Mouse (Mus musculus): ENCODE data around the gene Sh3gl1.

The Sh3gl1 gene

DNA sequence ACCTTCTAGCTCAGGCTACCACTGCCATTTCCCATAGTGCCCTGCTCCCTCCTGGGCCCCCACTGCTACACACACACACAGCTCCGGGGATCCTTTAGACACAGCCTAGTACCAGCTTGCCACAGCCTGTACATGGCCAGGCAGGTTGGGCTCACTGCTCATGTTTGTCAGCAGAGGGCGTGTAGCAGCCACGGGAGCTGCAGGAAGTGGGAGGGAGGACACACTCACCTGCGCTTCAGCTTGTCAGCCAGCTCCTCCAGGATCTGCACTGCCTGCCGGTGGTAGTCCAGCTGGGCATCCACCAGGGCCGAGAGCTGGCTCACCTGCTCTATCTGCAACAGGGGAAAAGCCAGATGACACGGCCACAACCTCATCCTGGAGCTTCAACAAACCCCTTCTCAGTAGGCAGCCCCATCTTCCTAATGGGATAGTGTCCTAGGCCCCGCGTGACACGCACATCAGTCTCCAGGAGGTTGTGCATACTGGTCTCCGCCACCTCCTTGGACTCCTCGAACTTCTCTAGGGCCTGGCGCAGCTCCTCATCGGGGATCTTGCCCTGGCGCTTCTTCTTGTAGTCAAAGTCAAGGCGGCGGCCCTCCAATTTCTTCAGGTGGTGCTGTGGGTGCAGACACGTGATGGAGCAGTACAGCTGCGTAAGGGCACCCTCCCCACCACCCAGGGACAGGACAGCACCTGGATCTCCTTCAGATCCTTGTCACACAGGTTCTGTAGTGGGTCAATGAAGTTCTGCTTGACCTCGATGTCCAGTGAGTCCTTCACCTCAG is 17.9 kb downstream of the Sh3gl1 start:
- DNase-seq, result no peak

DNA sequence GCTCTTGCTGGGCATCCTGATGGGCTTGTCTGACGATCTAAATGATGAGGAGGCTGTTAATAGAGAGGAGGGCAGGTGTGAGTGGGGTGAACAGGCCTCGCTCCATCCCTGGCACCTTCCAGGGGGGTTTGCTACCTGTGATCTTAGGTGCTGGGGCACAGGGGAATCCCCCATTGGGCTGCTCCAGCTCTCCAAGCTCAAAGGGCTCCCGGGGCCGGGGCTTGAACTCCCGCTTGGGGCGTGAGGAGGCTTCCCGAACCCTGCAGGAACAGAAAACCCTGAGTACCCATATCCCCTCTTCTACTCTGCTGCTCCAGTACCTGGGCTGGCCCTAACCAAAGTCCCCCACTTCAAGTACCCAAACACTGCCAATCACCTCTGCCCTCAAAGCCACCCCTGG is 18.6 kb downstream of the Sh3gl1 start:
- no peak for DNase-seq

DNA sequence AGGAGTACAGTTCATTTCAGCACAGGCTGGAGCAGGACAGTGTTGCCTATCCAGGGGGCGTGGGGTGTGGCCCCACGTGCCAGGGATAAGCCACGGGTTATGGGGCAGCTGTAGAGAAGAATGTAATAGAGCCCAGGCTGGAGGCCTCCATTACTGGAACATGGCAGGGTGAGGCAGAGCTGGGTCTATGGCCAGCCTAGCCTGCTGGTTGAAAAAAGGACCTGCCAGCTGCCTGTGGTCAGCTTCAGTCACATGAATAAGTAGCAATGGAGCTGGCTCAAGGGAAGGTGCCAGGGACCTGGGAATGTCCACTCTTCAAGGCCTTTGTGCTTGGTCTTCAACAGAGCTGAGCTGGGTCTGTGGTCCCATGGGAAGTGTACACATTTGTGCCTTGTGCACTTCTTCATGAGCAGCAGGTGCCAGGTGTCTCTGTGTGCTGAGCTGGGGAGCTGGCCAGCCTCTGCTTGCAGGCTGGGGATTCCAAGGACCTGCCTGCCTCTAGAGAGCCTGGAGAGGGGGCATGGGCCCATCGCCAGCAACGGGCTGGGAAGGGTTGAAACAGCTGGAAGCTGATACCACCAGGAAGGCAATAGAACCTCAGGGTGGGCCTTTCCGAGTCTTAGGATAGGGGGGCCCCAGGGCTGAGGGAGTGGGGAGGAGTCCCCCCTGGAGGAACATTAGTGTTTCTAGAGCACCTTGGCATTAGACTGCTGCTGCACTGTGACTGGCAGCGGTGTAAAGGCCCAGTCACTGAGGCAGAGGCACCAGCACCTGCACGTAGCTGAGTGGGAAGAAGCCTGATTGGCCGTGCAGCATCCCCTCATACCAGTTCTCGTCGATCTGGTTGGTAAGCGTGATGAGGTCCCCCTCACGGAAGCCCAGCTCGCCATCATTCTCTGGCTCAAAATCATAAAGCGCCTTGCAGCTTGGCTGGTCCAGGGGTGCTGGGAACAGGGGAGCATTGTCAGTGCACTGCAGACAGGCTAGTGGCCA is 19.3 kb downstream of the Sh3gl1 start:
- DNase-seq, result no peak

DNA sequence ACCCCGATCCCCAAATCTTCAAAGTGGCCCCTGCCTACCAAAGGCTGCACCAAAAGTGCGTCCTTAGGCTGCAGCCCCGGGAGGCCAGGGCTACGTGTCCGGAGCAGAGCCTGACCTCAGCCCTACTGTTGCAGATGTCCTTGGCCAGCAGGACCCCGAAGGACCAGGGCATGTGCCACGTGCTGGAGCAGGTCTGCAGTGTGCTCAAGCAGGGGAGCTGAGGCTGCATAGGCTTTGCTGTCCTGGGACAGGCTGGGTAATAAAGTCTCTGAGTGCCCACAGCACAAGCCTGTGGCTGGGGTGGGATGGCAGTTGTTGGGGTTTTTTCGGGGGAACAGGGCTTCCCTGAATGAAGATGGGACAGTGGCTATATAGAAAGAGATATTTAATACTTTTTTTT is 20.1 kb downstream of the Sh3gl1 start:
- no peak for DNase-seq

DNA sequence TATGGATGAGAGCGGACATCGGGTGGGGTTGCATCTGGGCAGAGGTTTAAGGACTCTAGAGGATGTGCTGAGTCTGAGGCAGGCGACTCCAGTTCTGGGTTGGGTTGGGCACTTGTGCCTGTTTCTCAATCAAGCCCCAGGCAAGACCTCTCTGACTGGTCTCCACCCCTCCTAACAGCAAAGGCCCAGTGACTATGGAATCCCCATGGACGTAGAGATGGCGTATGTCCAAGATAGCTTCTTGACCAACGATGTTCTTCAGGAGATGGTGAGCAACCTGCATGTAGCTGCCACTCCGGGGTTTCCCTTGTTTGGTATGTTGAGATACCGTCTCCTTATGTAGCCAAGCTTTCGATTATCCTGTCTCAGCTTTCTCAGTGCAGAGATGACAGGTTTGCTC is 21.1 kb downstream of the Sh3gl1 start:
- DNase-seq, result no peak

DNA sequence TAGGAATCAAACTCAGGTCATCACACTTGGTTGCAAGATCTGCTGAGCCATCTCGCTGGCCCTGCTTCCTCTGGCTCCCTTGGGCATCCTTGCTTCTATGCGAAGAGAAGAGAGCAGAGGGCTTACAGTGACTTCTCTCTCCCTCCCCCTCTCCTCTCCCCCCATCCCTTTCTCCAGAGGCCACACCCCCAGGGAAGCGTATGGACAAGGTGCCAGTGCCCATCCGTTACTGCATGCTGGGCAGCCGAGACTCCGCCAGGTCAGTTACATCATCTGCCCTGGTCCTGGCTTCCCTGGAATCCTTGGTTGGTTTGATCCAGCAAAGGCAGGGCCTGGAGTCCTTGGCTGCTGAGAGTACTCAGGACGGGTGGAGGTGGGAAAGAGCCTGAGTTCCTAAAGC is 25.0 kb downstream of the Sh3gl1 start:
- DNase-seq, result no peak

DNA sequence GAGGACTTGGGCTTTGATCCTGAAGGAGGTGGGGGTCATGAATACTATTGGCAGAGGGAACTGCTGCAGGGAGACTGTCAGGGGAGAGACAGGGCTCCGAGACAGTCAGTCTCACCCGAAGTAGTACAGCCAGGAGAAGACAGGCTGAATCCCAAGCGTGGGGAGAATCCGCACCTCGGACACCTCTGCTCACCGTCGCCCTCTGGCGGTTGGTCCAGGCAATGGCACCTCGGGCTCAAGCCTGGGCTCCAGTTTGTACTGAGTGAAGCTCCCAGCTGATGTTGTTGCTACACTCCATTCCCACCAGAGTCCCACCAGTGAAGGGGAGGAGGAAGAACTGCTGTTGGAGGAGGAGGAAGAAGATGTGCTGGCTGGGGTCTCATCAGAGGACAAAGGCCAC is 25.8 kb downstream of the Sh3gl1 start:
- DNase-seq, result peak; percentile 59

DNA sequence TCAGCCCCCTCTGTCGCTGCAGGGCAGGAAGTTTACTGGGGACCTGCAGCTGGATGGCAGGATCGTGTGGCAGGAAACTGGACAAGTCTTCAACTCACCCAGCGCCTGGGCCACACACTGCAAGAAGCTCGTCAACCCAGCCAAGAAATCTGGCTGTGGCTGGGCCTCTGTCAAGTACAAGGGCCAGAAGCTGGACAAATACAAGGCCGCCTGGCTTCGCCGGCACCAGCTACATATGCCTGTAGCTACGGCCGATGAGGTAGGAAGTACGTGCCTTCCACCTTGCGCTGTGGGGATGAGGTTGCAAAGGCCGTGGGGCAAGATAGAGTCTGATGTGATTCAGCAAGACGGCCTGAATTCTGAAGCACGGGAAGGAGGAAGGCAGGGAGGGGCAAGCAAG is 26.2 kb downstream of the Sh3gl1 start:
- DNase-seq, result no peak

DNA sequence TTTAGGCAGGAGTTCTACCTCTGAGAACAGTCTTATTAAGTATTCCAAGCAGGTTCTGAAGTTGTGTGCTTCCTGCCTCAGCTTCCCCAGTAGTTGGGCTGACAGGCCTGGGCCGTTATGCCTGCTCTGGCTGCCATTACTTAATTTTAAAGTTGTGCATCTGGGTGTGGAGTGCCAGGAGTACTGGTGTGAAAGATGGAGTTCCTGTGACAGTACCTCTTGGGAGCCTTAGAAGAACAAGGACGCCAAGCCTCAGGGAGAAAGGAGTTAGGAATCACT is 26.5 kb downstream of the Sh3gl1 start:
- DNase-seq, result no peak

DNA sequence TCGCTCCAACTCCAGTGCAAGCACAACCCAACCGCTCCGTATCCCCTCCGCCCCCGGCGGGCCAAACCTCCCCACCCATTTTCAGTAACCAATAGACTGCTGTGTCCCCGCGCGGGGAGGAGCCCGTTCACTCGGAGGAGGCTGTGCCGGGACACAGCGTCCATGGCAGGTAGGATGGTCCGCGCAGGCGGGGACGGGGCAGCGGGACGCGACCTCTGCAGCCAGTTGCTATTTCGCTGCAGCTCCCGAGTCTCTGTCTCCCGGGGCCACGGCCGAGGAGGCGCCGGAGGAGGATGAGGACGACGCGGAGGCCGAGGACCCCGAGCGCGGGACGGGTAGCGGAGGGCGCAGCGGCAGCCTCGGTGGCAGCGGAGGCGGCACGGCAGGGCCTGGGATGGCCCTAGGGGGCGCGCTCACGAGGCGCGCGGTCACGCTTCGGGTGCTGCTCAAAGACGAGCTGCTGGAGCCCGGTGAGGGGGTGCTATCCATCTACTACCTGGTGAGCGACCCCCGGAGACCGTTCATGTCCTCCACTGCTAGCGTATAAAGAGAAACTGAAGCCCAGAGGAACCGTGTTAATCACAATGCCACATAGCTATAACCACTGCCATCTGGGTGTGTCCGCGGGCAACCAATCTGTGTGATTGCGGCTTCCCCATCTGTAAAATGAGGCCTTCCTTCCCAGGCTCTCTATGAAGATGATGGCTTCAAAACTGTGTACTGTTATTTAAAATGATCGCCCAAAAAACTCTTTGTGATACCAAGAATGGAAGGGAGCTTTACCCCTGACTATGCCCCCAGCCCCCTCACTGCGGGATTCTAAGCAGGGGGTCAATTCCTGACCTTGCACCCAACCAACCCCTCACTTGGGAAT is 27.1 kb downstream of the Sh3gl1 start:
- DNase-seq, result peak; percentile 92

DNA sequence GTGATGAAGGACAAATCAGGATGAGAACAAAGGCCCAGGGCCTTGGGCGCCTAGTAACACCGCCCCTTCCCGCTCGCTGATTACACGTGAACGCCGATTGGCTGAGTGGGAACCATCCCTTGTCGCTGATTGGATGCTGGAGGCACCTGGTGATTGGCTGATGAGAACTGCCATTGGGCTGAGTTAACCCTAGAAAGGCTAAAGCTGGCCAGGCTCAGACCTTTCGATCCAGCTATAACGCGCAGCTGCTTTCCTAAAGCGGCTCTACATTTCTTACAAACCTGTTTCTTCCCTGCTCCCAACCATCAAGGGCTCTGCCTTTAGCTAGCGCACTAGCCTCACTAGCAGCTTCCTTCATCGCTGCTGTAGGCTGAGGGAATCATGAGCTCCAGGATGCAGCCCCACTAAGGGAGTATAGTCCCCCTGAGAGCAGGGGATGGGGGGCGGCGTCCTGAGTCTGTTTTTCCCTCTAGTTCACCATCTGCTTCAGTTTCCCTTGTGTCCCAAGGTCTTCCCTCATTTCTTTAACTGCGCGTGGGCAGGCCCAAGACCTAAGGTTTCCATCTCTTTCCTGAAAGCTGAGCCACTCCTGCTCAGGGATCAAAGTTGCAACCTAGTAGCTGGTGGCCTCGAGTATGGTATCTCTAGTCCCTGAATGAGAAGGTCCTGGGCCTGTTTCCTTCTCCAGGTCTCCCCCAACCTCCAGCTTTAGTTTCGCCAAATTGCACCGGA is 27.9 kb downstream of the Sh3gl1 start:
- peak; percentile 95 for DNase-seq

DNA sequence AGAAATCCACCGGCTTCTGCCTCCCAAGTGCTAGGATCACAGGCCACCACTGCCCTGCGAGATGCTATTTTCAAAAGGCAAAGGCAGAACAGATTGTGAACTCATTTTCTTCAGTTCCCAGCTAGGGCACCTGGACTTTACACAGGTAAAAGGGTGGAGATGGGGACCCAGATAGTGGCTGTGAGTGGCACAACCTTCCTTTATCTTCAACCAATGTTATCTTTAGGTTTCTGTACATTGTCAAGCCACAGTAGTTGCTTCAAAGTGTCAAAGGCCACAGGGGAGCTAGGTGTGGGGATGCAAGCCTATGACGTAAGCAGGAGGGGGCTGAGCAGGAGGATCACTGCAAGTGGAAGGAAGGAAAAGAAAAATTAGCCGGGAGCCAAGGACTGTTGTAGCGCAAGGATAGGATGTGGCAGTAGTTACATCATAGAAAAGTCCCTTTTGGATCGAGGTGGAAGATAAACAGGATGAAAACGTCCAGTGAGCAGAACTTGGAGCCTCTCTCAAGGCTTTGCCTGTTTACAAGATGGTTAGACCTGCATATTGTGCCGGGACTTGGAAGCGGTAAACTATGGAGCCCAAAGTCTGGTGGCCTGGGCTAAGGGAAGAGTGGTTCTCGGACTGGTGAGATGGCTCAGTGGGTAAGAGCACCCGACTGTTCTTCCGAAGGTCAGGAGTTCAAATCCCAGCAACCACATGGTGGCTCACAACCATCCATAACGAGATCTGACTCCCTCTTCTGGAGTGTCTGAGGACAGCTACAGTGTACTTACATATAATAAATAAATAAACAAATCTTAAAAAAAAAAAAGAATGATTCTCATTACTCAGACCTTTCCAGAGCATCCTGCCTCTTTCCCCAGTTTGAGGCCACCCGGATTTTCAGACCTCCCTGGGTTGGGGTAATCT is 28.7 kb downstream of the Sh3gl1 start:
- no peak for DNase-seq

DNA sequence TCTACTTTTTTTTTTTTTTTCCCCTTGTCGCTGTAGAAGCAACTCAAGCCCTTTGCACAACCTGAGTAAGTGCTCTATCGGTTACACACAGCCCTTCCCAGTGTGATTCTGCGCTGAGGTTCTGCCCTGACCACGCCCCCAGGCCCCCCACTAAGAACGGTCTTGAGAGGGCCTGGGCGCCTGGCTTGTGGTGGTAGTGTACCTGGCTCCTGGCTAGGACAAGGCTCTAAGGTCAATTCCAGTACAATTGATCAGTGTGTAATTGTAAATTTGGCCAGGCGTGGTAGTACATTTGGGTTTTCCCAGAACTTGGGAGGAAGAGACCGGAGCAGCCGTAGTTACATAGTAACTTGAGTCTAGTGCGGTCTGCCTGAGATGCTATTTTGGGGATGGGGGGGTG is 29.5 kb downstream of the Sh3gl1 start:
- DNase-seq, result no peak

DNA sequence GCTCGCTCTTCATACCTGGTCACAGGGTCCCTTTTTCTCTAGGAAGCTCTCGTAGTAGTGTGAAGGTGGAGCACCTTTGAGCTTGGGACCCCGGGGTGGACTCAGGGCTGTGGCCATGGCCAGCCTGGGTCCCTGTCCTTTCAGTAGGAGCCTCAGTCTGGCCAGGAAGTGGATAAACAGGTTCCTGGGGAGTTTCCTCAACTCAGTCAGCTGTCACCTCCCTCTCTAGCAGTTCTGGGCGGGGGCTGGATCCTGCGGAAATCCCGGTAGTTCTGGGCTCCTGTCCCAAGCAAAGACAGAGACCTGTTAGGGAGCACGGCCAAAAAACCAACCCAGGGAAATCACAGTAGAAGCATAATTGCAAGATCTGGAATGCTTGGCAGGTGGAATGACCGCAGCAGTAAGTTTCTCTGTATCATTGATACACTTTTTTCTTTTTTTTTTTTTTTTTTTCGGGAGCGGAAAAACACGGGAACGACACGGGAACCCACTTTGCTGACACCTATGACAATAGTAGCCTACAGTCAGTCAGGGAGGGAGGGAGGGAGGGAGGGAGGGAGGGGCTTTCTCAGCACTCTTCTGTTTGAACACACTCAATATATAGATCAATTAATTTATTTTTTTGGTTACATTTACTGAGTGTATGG is 30.9 kb downstream of the Sh3gl1 start, which contains the start of the genes Stap2 and Mpnd:
Gene Stap2, minus strand, starts transcription at position 170 of the 647 bp plus-strand sequence.
Gene Mpnd, plus strand, starts transcription at position 297 of the 647 bp plus-strand sequence.
- DNase-seq, result peak; percentile 67

DNA sequence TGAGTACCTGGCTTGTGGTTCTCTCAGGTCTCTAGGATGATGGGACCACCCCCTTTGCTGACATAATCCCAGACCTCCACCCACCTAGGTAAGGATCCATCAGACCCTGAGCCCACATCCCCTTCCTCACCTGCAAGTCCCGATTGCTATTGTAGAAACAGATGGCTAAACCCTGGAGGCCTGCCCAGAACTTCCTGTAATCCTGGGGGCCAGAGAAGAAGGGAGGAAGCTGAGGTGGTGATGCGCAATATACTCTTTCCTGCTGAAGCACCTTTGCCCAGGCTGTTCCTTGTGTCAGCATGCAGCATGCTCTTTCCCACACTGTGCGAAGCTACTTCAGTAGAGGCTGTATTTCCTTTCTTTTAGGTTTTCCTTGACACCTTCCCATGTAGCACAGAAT is 33.4 kb downstream of the Sh3gl1 start:
- no peak for DNase-seq

DNA sequence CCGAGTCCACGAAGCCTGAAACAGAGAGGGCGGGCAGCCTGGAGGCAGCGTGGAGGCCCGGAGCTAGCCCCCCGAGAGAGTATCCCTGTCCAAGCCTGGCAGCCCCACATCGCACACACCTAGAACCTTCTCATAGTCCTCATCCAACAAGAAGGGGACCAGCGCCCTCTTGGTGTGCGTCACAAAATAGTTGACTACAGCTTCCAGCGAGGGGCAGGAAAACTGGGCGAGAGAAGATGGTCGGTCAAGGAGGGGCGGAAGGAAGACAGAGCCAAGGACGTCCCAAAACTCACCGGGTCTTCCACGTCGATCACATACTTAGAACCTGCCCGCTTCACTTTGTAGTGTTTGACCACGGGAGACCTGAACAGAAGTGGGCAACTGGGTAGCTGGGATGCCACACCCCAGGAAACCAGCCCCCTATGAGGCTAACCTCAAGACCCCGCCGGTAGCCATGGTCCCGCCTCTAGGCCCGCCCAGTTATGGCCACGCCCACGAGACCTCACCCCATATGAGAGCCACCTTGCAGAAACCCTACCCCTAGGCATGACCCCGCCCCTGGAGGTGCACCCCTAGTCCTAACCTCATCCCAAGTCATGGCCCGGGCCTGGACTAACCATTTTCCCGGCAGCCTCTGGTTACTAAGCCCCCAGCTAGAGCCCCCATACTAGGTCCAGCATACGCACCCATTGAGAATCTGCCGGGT is 36.5 kb downstream of the Sh3gl1 start:
- no peak for DNase-seq

DNA sequence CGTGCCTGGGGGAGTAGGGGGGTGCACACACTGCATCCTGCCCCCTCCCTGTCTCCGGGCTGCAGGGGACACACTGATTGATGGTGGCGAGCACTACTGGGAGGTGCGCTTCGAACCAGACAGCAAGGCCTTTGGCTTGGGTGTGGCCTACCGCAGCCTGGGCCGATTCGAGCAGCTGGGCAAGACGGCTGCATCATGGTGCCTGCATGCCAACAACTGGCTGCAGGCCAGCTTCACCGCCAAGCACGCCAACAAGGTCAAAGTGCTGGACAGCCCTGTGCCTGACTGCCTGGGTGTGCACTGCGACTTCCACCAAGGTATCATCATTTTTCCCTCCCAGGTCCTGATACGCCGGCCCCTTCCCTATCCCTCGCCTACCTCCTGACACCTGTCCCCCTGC is 40.4 kb downstream of the Sh3gl1 start:
- DNase-seq, result peak; percentile 79

DNA sequence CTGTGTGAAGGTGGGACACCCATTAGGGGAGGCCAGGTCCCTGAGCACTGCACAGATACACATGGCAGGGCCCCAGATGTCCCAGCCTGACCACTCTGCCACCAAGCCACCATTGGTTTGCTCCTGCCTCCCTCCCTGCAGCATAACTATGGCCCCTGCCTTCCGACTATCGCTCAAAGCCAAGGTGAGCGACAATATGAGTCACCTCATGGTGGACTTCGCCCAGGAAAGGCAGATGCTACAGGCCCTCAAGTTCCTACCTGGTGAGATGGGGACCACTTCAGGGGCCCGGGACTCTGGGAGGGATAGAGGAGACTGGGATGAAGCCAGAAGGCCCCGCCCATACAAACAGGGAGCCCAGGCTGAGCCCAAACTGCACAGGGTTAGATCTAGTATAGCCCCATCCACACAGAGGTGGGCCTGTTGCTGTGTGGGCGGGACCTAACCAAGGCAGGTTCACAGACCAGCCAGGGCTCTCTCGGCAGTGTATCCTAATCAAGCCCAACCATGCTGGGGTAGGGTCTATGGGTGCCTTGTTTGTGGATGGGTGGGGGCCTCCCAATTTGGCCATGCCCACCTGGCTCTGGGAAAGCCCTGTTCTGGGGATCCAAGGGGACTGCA is 46.0 kb downstream of the Sh3gl1 start:
- DNase-seq, result no peak
